Mouse (Mus musculus): Measurements from ENCODE around the gene Btbd35f3. TPM values are rescaled to one million over a fixed set of nuclear protein-coding genes. Genes with fewer than 3 reads are reported as not detected.
"Not testable (repeated sequence)": the region's sequence is repeated elsewhere in the genome, so short reads cannot be mapped to it uniquely, and the experiment has no call there.

The Btbd35f3 gene
- polyA plus RNA-seq (2015; fragmentation: Nextera tagmentation; extraction: Ambion mirVana), result not detected in 2 replicates

DNA sequence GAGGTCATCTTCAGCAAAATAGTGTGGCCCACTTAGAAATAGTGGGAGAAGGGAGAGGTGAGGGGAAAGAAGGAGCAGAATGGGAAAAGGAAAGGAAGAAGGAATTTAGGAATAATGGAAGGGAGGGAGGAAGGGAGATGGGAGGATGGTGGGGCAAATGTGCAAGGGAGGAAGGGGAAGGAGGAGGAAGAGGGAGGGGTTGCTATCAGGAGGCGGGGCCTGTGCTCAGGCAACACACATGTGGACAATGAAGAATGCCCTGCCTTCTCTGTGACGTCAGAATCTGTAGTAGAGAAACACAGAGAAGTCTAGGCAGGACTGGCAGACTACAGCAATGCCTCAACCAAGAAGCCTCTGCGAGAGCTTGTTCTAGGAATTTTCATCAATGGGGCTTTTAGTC, at the start of gene Btbd35f3:
Btbd35f3 (plus strand) TSS at position 301 of the 400 bp plus-strand sequence.
- H3K4me3 ChIP-seq; ATAC-seq (replicated peaks; ENCODE audit: insufficient number of reproducible peaks, insufficient read depth, low FRiP score, low read depth); H3K4me2 ChIP-seq; H3K9me3 ChIP-seq (replicated peaks); H3K27ac ChIP-seq; H3K4me1 ChIP-seq (replicated peaks); H3K27me3 ChIP-seq; H3K9ac ChIP-seq; H3K36me3 ChIP-seq: not testable (repeated sequence)
- WGBS, result no CpG with 5 or more reads among the region's 3 CpGs

Other genes starting within 250 kb of the Btbd35f3 start
- not detected in 2 replicates for gene Btbd35f16, start 80.7 kb upstream of the Btbd35f3 start, polyA plus RNA-seq (2015; fragmentation: Nextera tagmentation; extraction: Ambion mirVana)
- gene Btbd35f28, start 158.9 kb downstream of the Btbd35f3 start, polyA plus RNA-seq (2015; fragmentation: Nextera tagmentation; extraction: Ambion mirVana), result not detected in 2 replicates

Data from heart, embryonic 15.5 days (tissue).